Mouse (Mus musculus) limb, embryonic 11.5 days (tissue): ENCODE data around the gene 1810009A15Rik. TPM values are rescaled to one million over a fixed set of nuclear protein-coding genes. Genes with fewer than 3 reads are reported as not detected.
A peak's percentile ranks its signal among the peaks of the same experiment; 100 is the strongest.

Experiments
- ATAC-seq: fragments of 200-750 bp; cut with Nextera tagmentation; 2 replicates; pipeline ENCODE4 v1.8.0; 2017; ENCODE audit warnings: low read depth; ENCODE audit not compliant: insufficient number of reproducible peaks, low FRiP score, low TSS enrichment
- DNase-seq: peaks from one replicate; pipeline ENCODE4 v3.0.0-alpha.2; 2015; ENCODE audit warnings: low spot score
- H3K27ac ChIP-seq: fragments of 300-500 bp; sonication (generic); replicated peaks from 2 replicates; pipeline ENCODE4 v1.5.1; 2014; ENCODE audit warnings: low read depth, mild to moderate bottlenecking, low read length
- H3K27me3 ChIP-seq: fragments of 300-500 bp; sonication (generic); 2 replicates; pipeline ENCODE4 v1.6.1; 2014; ENCODE audit warnings: mild to moderate bottlenecking, low read length, mixed read lengths; ENCODE audit not compliant: control insufficient read depth, insufficient read depth
- H3K36me3 ChIP-seq: fragments of 300-500 bp; sonication (generic); 2 replicates; pipeline ENCODE4 v1.6.1; 2014; ENCODE audit warnings: mild to moderate bottlenecking, low read length, moderate library complexity, mixed read lengths; ENCODE audit not compliant: control insufficient read depth, insufficient read depth
- H3K4me1 ChIP-seq: fragments of 300-500 bp; sonication (generic); 2 replicates; pipeline ENCODE4 v1.6.1; 2014; ENCODE audit warnings: low read length, mixed read lengths; ENCODE audit not compliant: control insufficient read depth, insufficient read depth
- H3K4me2 ChIP-seq: fragments of 300-500 bp; sonication (generic); 2 replicates; pipeline ENCODE4 v1.6.1; 2014; ENCODE audit warnings: low read depth, mild to moderate bottlenecking, moderate library complexity; ENCODE audit not compliant: severe bottlenecking
- H3K4me3 ChIP-seq: fragments of 300-500 bp; sonication (generic); 2 replicates; pipeline ENCODE4 v1.5.1; 2014; ENCODE audit warnings: low read depth, low read length
- H3K9ac ChIP-seq: fragments of 300-500 bp; sonication (generic); 2 replicates; pipeline ENCODE4 v1.6.1; 2014; ENCODE audit warnings: mild to moderate bottlenecking, low read length
- H3K9me3 ChIP-seq: fragments of 300-500 bp; sonication (generic); 2 replicates; pipeline ENCODE4 v1.6.1; 2016; ENCODE audit warnings: low read length; ENCODE audit not compliant: control insufficient read depth
- WGBS: fragments of 180-500 bp; shearing (Covaris S2); extraction: QIAGEN DNeasy Blood & Tissue Kit; methylation state at CpG from one replicate; pipeline ENCODE4 v1.1.7; 2014; 5-methylcytosine and 5-hydroxymethylcytosine counted together
- polyA plus RNA-seq: library from polyadenylated mRNA; unstranded; fragments of >200 nt; fragmentation: Nextera tagmentation; extraction: Ambion mirVana; gene quantifications from 2 replicates; pipeline ENCODE4 v1.2.1, GENCODE M21; 2014

The 1810009A15Rik gene
- polyA plus RNA-seq, 1 experiment from 2014 or later: 132 TPM

- no peak for ATAC-seq
- 72% methylated on average over 6 of the region's 6 CpGs for WGBS
- H3K9ac ChIP-seq: no peak overlapping the region
- no peaks in the 10 kb centered on the region for H3K27me3 ChIP-seq
- no peaks in the 10 kb centered on the region for H3K9me3 ChIP-seq
- peak overlapping the region; percentile 66 for H3K4me2 ChIP-seq
- peak overlapping the region; percentile 42; the same call in 1 of the 2 replicates for H3K27ac ChIP-seq
- DNase-seq: no peak
- peaks cover 14% of the 10 kb centered on the region; the same call in 1 of the 2 replicates for H3K36me3 ChIP-seq
- H3K4me3 ChIP-seq: peak overlapping the region; percentile 77
- H3K4me1 ChIP-seq: no peaks in the 10 kb centered on the region
Measured at GRCm38 (mm10) chr19:8919684-8920072, 31.0 kb downstream of the 1810009A15Rik start.

GRCm38 (mm10) chr19:8920073-8920736, 31.6 kb downstream of the 1810009A15Rik start, which contains the start of gene B3gat3:
Gene B3gat3, plus strand, starts transcription at chr19:8920374.
- H3K27me3 ChIP-seq: no peaks in the 10 kb centered on the region
- H3K4me1 ChIP-seq: no peaks in the 10 kb centered on the region
- peak within 1 kb of the TSS; percentile 47 for H3K9ac ChIP-seq
- peak within 1 kb of the TSS; percentile 77 for H3K4me3 ChIP-seq
- 4% methylated on average over 50 of the region's 50 CpGs for WGBS
- peaks cover 10% of the 10 kb centered on the region; the same call in 1 of the 2 replicates for H3K36me3 ChIP-seq
- DNase-seq: peak; percentile 96
- peak within 1 kb of the TSS; percentile 81 for H3K27ac ChIP-seq
- no peaks in the 10 kb centered on the region for H3K9me3 ChIP-seq
- H3K4me2 ChIP-seq: peak within 1 kb of the TSS; percentile 66
- peak; percentile 95 for ATAC-seq

GRCm38 (mm10) chr19:8920836-8921291, 32.2 kb downstream of the 1810009A15Rik start:
- peaks cover 4% of the 10 kb centered on the region; the same call in 1 of the 2 replicates for H3K36me3 ChIP-seq
- peak overlapping the region; percentile 77 for H3K4me3 ChIP-seq
- H3K4me1 ChIP-seq: no peaks in the 10 kb centered on the region
- H3K27me3 ChIP-seq: no peaks in the 10 kb centered on the region
- H3K27ac ChIP-seq: peak overlapping the region; percentile 81
- no peaks in the 10 kb centered on the region for H3K9me3 ChIP-seq
- H3K9ac ChIP-seq: peak overlapping the region; percentile 47
- 0 out of 2 replicates have a peak, but pooled peaks have one; percentile 11 for ATAC-seq
- 3% methylated on average over 6 of the region's 6 CpGs for WGBS
- peak overlapping the region; percentile 66 for H3K4me2 ChIP-seq
- peak; percentile 43 for DNase-seq

GRCm38 (mm10) chr19:8921741-8922140, 33.1 kb downstream of the 1810009A15Rik start:
- Histone ChIP-seq H3K4me3 (no peak overlapping the region; the same call in 1 of the 2 replicates), H3K9ac (no peak overlapping the region), H3K4me1 (no peaks in the 10 kb centered on the region), H3K4me2 (peak overlapping the region; percentile 66; the same call in 1 of the 2 replicates), H3K36me3 (peaks cover 2% of the 10 kb centered on the region; the same call in 1 of the 2 replicates), H3K9me3 (no peaks in the 10 kb centered on the region), H3K27ac (no peak overlapping the region), H3K27me3 (no peaks in the 10 kb centered on the region)
- no peak for DNase-seq
- no peak for ATAC-seq
- 74% methylated on average over 9 of the region's 9 CpGs for WGBS

DNA sequence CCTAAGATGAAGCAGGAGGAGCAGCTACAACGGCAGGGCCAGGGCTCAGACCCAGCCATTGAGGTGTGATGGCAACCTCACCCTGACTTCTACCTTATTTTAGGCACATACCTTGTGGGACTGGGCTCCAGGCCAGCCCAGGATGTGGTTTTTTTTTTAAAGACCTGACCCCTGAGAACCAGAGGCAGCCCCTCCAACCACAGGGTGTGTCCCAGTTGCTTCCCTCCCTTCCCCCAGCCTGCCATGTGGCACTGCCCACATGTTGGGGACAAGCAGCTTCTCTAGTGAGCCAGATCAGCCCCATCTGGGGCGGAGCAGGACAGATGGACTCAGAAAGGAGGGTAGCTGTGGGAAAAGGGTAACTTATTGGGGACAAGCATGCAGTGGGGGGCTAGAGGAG, 38.1 kb downstream of the 1810009A15Rik start:
- H3K4me1 ChIP-seq: peaks cover 9% of the 10 kb centered on the region; the same call in 1 of the 2 replicates
- WGBS: 84% methylated on average over 2 of the region's 2 CpGs
- DNase-seq (no peak), ATAC-seq (no peak)
- no peak overlapping the region for H3K27ac ChIP-seq
- H3K9me3 ChIP-seq: no peaks in the 10 kb centered on the region
- no peak overlapping the region for H3K4me3 ChIP-seq
- H3K4me2 ChIP-seq: no peak overlapping the region
- H3K36me3 ChIP-seq: peaks cover 8% of the 10 kb centered on the region; the same call in 1 of the 2 replicates
- no peaks in the 10 kb centered on the region for H3K27me3 ChIP-seq
- no peak overlapping the region for H3K9ac ChIP-seq

DNA sequence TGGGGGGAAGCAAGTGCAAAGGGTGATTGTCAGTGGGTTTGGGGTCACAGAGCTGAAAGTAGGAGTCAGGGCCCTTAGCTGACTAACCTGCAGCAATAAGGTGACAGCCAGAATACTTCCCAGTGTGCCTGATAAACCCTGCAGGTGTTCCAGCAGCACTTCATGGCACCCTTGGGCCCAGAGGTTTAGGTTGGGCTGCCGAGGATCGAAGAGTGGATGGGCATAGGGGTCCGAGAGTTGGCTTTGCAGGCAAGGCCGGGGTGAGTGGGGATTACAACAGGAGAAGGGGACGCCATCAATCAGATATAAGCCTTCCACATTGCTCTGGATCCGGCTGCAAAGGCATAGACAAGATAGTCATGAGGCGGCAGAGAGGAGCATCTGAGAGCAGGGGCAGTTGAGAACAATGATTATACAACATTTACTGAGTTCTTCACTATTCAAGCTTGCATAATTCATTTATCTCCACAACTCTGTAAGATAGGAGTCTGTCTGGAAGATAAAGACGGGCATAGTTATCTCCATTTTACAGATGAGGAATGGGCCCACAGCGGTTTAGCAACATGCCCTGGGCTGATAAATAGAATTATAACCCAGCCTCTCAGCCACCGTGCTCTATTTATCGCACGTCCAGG, 39.4 kb downstream of the 1810009A15Rik start:
- H3K9me3 ChIP-seq: no peaks in the 10 kb centered on the region
- no peak for DNase-seq
- H3K9ac ChIP-seq: no peak overlapping the region
- no peak overlapping the region for H3K4me3 ChIP-seq
- no peak overlapping the region for H3K4me2 ChIP-seq
- no peak for ATAC-seq
- peaks cover 8% of the 10 kb centered on the region; the same call in 1 of the 2 replicates for H3K36me3 ChIP-seq
- no peaks in the 10 kb centered on the region for H3K27me3 ChIP-seq
- H3K4me1 ChIP-seq: peaks cover 9% of the 10 kb centered on the region; the same call in 1 of the 2 replicates
- H3K27ac ChIP-seq: no peak overlapping the region
- WGBS: 89% methylated on average over 12 of the region's 12 CpGs

DNA sequence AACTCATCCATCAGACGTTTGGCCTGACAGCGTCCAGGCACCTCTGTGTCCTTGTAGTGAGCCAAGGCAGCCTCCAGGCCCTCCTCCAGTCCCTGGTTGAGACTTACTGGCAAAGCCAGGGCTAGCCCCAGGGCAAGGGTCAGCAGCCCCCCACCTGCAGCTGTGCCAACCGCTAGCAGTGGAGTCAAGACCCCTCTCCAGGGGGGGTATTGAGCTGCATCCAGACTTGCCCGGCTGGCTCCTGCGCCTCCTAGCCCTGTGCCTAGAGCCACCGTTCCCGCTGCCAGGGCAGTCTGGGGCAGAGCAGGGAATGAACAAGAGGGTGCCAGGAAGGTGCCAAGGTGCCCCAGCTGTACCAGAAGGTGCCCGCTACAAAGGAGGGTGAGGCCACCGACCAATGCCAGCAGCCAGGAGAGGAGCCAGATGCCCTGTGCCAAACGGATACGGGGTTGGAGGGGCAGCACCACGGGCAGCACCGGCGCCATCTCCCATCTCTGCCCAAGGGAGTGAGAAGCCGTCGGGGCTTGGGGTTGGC, 40.1 kb downstream of the 1810009A15Rik start:
- no peaks in the 10 kb centered on the region for H3K9me3 ChIP-seq
- no peaks in the 10 kb centered on the region for H3K27me3 ChIP-seq
- WGBS: 11% methylated on average over 16 of the region's 16 CpGs
- ATAC-seq (peak; percentile 46; the same call in 1 of the 2 replicates), DNase-seq (no peak)
- H3K4me3 ChIP-seq: peak overlapping the region; percentile 74
- peaks cover 9% of the 10 kb centered on the region; the same call in 1 of the 2 replicates for H3K4me1 ChIP-seq
- peaks cover 13% of the 10 kb centered on the region; the same call in 1 of the 2 replicates for H3K36me3 ChIP-seq
- peak overlapping the region; percentile 54 for H3K4me2 ChIP-seq
- H3K27ac ChIP-seq: no peak overlapping the region
- H3K9ac ChIP-seq: peak overlapping the region; percentile 90; the same call in 1 of the 2 replicates
